Mouse (Mus musculus): Measurements from ENCODE around the gene Ocln. TPM values are rescaled to one million over a fixed set of nuclear protein-coding genes. Genes with fewer than 3 reads are reported as not detected.

Ocln gene
- polyA plus RNA-seq, 1 experiment, result 21.3 TPM

DNA sequence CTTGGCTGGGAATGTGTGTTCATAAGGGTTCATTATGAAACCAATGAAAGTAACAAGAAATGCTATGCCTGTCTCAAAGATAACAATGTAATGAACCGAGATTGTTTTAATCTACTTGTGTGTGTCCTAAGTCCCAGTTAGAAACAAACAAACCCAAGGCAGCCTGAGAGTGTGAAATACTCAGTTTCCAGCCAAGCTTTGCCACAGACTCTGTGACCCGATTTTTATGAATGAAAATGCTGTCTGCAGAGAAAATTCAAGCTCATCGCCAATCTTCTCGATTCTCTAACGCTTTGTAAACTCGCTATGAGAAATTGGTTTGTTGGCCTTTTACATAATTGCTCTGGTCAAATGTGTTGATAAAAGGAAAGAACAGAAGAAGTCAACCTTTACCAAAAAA is 27.6 kb downstream of the Ocln start:
- WGBS, result 84% methylated on average over 6 of the region's 6 CpGs
- H3K4me3 ChIP-seq (replicated peaks; ENCODE audit: extremely low read depth, low read depth, low read length), result no peak overlapping the region
- H3K4me1 ChIP-seq (ENCODE audit: control insufficient read depth, insufficient read depth, low read length), result peaks cover 6% of the 10 kb centered on the region
- TF ChIP-seq CTCF (IDR thresholded peaks at IDR 0.05; ENCODE audit: insufficient read depth, low read length) (no peak), POLR2A (IDR thresholded peaks at IDR 0.05; ENCODE audit: borderline replicate concordance, extremely low read depth, low read depth, low read length) (no peak)
- DNase-seq, result no peak

DNA sequence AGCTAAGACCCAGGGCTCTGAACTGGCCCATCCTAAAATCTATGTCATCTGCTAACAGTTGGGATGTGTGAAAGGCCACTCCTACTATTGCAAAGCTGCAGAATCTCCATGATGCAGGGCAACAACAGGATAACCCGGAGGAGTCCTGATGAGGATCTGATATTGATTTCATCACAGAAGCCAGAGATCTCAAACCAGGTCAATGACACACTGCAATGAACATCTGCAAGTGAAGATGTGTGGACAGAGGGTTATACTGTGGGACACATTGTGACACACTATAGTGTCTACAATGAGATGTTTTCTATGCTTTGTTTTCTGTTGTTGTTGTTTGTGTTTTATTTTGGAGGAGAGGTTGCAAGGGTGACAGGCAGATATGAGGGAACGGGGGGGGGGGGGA is 28.8 kb downstream of the Ocln start:
- H3K4me1 ChIP-seq (ENCODE audit: control insufficient read depth, insufficient read depth, low read length), result peaks cover 6% of the 10 kb centered on the region
- TF ChIP-seq POLR2A (IDR thresholded peaks at IDR 0.05; ENCODE audit: borderline replicate concordance, extremely low read depth, low read depth, low read length), result no peak
- no peak for TF ChIP-seq CTCF (IDR thresholded peaks at IDR 0.05; ENCODE audit: insufficient read depth, low read length)
- DNase-seq, result no peak
- H3K4me3 ChIP-seq (replicated peaks; ENCODE audit: extremely low read depth, low read depth, low read length), result no peak overlapping the region
- WGBS, result 90% methylated on average over 2 of the region's 2 CpGs

DNA sequence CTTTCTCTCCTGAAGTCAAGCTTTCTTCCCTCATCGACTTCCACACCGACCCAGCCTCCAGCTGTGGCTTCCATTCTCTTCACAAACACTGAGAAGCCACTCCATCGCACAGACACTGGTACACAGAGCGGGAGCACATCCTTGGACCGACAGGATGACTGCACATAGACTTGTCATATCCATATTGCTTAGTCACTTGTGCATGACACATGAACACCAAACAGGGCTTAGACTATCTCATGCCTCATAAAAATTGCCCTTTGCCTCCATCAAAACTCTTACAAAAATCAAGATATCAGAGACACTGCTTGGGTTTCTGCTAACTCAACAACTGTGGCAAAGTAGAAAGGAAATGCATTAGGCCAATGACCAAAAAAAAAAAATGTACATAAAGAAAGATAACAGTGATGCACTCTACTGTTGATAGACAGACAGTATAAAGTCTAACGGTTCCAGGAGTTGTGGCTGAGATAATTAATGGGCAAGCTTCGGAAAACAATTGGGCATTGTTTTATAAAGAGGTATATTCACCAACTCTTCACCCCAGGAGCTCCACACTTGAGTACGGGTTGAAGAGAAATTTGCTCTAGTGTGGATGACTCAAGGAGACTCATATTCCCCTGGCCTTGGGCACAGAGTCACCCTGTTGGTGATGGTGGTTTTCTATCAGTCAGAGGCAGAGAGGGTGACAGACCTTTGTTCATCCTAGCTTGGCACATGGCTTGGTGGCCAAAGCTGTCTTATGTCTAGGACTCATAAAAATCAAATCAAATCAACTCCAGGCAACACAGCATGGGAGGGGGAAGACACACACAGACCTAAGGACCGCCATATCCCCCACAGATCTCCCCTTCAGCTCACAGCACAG is 30.6 kb downstream of the Ocln start:
- TF ChIP-seq POLR2A (IDR thresholded peaks at IDR 0.05; ENCODE audit: borderline replicate concordance, extremely low read depth, low read depth, low read length) (no peak), CTCF (IDR thresholded peaks at IDR 0.05; ENCODE audit: insufficient read depth, low read length) (no peak)
- WGBS, result 74% methylated on average over 9 of the region's 9 CpGs
- peaks cover 6% of the 10 kb centered on the region for H3K4me1 ChIP-seq (ENCODE audit: control insufficient read depth, insufficient read depth, low read length)
- DNase-seq, result no peak
- H3K4me3 ChIP-seq (replicated peaks; ENCODE audit: extremely low read depth, low read depth, low read length), result no peak overlapping the region

DNA sequence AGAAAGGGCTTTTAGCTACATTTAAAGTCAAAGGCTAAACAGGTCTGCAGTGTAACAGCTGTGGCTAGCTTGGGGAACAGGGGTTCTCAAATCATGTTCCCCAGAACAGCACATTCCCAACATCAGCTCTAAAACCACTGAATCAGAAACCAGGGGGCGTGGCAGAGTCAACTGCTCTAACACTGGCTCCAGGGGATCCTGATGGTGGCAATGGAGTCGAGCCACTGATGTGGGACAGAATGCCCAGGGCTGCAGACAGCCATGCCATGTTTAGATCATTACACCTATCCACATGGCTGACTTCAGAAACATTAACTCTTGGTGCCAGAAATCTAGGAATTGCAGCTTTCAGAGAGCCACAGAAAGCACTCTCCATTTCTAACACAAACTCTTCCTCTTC is 33.4 kb downstream of the Ocln start:
- TF ChIP-seq POLR2A (IDR thresholded peaks at IDR 0.05; ENCODE audit: borderline replicate concordance, extremely low read depth, low read depth, low read length), result no peak
- no peak for TF ChIP-seq CTCF (IDR thresholded peaks at IDR 0.05; ENCODE audit: insufficient read depth, low read length)
- no peaks in the 10 kb centered on the region; the same call in none of the 2 replicates for H3K4me1 ChIP-seq (ENCODE audit: control insufficient read depth, insufficient read depth, low read length)
- 73% methylated on average over 2 of the region's 2 CpGs for WGBS
- DNase-seq, result no peak
- H3K4me3 ChIP-seq (replicated peaks; ENCODE audit: extremely low read depth, low read depth, low read length), result no peak overlapping the region

DNA sequence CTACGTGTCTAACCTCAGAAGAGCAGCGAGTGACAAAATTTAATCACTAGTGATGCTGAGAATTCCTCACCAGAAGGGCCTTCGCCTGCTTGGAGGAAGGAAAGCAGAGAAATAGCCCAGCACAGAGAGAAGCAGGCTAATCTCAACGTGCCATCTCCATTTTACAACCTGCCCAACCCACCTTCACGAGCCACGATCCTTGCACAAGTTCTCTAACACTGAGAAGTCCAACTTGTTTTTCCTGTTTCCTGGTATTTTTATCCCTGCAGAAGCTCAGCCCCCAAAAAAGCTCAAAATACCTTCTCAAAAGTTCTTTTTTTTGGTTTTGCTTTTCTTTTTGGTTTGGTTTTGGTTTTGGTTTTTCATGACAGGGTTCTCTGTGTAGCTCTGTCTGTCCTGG is 34.3 kb downstream of the Ocln start:
- Histone ChIP-seq H3K4me3 (replicated peaks; ENCODE audit: extremely low read depth, low read depth, low read length) (no peak overlapping the region), H3K4me1 (ENCODE audit: control insufficient read depth, insufficient read depth, low read length) (no peaks in the 10 kb centered on the region; the same call in none of the 2 replicates)
- TF ChIP-seq CTCF (IDR thresholded peaks at IDR 0.05; ENCODE audit: insufficient read depth, low read length) (no peak), POLR2A (IDR thresholded peaks at IDR 0.05; ENCODE audit: borderline replicate concordance, extremely low read depth, low read depth, low read length) (no peak)
- DNase-seq, result no peak
- WGBS, result 62% methylated on average over 6 of the region's 6 CpGs

GRCm38 (mm10) chr13:100517652-100518153 is 34.8 kb downstream of the Ocln start:
- DNase-seq, result no peak
- TF ChIP-seq CTCF (IDR thresholded peaks at IDR 0.05; ENCODE audit: insufficient read depth, low read length) (no peak), POLR2A (IDR thresholded peaks at IDR 0.05; ENCODE audit: borderline replicate concordance, extremely low read depth, low read depth, low read length) (no peak)
- Histone ChIP-seq H3K4me1 (ENCODE audit: control insufficient read depth, insufficient read depth, low read length) (no peaks in the 10 kb centered on the region; the same call in none of the 2 replicates), H3K4me3 (replicated peaks; ENCODE audit: extremely low read depth, low read depth, low read length) (no peak overlapping the region)
- 69% methylated on average over 6 of the region's 6 CpGs for WGBS

GRCm38 (mm10) chr13:100516213-100517105 is 36.1 kb downstream of the Ocln start:
- no peak for DNase-seq
- TF ChIP-seq POLR2A (IDR thresholded peaks at IDR 0.05; ENCODE audit: borderline replicate concordance, extremely low read depth, low read depth, low read length), result no peak
- no peak for TF ChIP-seq CTCF (IDR thresholded peaks at IDR 0.05; ENCODE audit: insufficient read depth, low read length)
- WGBS, result 56% methylated on average over 12 of the region's 12 CpGs
- H3K4me1 ChIP-seq (ENCODE audit: control insufficient read depth, insufficient read depth, low read length), result peaks cover 2% of the 10 kb centered on the region
- no peak overlapping the region for H3K4me3 ChIP-seq (replicated peaks; ENCODE audit: extremely low read depth, low read depth, low read length)

DNA sequence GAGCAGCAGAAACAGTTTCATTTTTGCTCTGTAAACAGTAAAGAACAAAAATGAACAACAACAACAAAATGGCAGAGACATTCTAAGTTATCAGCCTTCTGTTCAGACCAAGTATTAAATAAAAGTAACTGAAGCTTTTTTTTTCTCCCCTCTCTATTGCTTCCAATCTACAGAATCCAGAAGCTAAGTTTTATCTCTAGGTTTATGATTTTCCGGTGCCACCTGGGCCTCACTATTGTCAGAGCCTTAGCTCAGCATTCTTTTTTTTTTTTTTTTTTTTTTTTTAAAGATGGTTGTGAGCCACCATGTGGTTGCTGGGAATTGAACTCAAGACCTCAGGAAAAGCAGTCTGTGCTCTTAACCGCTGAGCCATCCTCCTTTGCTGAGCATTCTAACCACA is 39.7 kb downstream of the Ocln start:
- 78% methylated on average over 2 of the region's 2 CpGs for WGBS
- Histone ChIP-seq H3K4me3 (replicated peaks; ENCODE audit: extremely low read depth, low read depth, low read length) (no peak overlapping the region), H3K4me1 (ENCODE audit: control insufficient read depth, insufficient read depth, low read length) (peaks cover 5% of the 10 kb centered on the region)
- DNase-seq, result no peak
- TF ChIP-seq CTCF (IDR thresholded peaks at IDR 0.05; ENCODE audit: insufficient read depth, low read length), result no peak
- TF ChIP-seq POLR2A (IDR thresholded peaks at IDR 0.05; ENCODE audit: borderline replicate concordance, extremely low read depth, low read depth, low read length), result no peak

DNA sequence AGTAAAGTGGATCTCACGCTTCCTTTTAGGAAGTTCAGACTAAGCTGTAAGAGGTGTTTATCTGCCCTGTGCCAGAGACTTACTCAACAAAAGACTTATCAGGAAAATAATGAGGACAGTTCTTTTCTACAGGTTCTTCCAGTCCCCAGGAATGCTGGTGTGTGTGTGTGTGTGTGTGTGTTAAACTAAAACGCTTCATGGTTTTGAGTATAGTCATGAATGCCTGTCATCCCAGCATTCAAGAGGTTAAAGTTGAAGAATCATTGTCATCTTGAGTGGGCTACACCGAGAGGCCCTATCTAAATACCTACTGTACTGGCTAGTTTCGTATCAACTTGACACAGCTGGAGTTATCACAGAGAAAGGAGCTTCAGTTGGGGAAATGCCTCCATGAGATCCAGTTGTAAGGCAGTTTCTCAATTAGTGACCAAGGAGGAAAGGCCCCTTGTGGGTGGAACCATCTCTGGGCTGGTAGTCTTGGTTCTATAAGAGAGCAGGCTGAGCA is 40.6 kb downstream of the Ocln start:
- no peak for DNase-seq
- H3K4me1 ChIP-seq (ENCODE audit: control insufficient read depth, insufficient read depth, low read length), result peaks cover 5% of the 10 kb centered on the region; the same call in 1 of the 2 replicates
- WGBS, result 36% methylated on average over 4 of the region's 4 CpGs
- no peak for TF ChIP-seq CTCF (IDR thresholded peaks at IDR 0.05; ENCODE audit: insufficient read depth, low read length)
- no peak for TF ChIP-seq POLR2A (IDR thresholded peaks at IDR 0.05; ENCODE audit: borderline replicate concordance, extremely low read depth, low read depth, low read length)
- H3K4me3 ChIP-seq (replicated peaks; ENCODE audit: extremely low read depth, low read depth, low read length), result no peak overlapping the region

Data from lung, adult 2 months (tissue).